Mouse (Mus musculus) megakaryocyte-erythroid progenitor cell, adult 5-6 weeks (primary cell): ENCODE measurements around the gene Gm43720. TPM values are rescaled to one million over a fixed set of nuclear protein-coding genes. Genes with fewer than 3 reads are reported as not detected.
A peak's percentile ranks its signal among the peaks of the same experiment; 100 is the strongest.

Source experiments
- ATAC-seq: replicated peaks from 2 replicates; pipeline ENCODE4 v1.8.0; 2016; ENCODE audit warnings: mild to moderate bottlenecking, inconsistent platforms; ENCODE audit not compliant: severe bottlenecking, poor library complexity, low FRiP score, low TSS enrichment
- total RNA-seq, 2 experiments: library from RNA; stranded (forward) in 1 of 2; stranded (reverse) in 1 of 2; fragments of 200-1000, 215-1000 nt in 1 of 2; fragments of >200 nt in 1 of 2; fragmentation: Nextera tagmentation in 1 of 2; gene quantifications; 2 replicates each; pipeline ENCODE4 v1.2.3; 2014 to 2017

Gene Gm43720
- total RNA-seq (2014; fragmentation: Nextera tagmentation) (not detected in 2 replicates), total RNA-seq (2017) (not detected in 2 replicates)

DNA sequence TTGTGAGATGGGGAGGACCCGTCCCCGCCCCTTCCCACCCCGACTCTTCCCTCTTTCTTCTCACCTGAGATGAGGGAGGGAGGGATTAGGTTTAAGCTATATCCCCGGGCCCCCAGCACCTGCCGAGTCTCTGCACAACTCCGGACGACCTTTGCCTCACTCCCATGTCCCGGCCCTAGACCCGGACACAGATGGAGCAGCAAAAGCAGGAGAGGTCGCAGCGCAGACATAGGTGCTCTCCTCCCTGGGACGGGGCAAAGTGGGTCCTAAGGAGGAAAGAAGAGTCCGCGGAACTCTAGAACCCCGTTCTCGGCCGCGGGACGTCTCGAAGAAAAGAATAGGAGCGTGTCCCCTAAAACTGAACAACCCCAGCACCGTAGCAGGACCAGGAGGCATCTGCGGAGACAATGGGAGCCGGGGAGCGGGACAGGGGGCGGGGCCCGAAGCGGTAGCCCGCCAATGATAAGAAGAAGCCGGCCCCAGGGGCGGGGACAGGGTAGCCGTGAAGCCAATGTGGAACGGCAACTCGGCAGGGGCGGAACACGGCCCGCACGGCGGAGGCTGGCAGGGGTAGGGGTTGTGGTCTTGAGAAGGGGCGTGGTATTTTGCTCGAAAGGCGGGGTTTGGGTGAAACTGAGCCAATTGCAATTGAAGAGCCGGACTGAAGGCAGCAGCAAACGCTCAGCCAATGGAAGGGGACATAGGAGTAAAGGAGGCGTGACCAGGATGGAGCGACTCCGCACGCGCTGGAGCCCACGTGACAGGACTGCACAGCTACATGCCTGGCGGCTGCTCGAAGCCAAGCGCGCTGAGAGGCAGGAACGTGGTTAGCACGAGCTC lies at the start of gene Gm43720, which contains the start of the genes Gpc2 and Stag3:
Gene Gm43720, minus strand, starts transcription at position 374 of the 840 bp plus-strand sequence.
Gene Gpc2, minus strand, starts transcription at position 421 of the 840 bp plus-strand sequence.
Gene Stag3, plus strand, starts transcription at position 656 of the 840 bp plus-strand sequence.
- peak; percentile 96 for ATAC-seq

DNA sequence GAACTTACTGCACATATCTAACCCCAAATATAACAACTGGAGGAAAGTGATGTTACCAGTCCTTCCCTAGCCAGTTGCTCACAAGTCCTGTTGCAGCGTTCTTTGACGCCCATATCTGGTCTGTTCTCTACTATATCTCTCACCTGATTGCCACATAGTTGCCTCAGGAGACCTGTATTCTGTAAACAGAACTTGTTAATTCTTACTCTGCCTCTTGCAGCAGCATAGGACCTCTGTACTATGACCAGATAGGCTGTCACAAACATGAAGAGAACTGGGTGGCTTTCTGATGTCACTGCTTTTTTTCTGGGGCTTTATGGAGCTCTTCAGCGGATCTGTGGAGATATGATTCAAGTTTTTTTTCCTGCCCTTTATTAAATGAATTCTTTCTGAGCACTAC lies 33.0 kb upstream of the Gm43720 start:
- ATAC-seq = no peak

DNA sequence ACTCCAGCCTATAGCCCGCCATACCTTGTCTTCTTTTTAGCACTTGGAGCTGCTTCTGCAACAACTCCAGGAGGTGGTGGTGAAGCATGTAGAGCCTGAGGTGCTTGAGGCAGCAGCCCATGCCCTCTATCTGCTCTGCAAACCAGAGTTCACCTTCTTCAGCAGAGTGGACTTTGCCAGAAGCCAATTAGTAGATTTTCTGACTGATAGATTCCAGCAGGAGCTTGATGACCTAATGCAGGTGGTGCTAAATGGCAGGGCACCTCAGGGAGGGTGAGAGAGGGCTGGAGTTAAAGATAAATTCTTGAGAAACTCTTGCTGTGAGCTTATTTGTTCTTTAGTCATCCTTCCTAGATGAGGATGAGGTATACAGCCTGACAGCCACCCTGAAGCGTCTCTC lies 19.9 kb upstream of the Gm43720 start:
- ATAC-seq = no peak

DNA sequence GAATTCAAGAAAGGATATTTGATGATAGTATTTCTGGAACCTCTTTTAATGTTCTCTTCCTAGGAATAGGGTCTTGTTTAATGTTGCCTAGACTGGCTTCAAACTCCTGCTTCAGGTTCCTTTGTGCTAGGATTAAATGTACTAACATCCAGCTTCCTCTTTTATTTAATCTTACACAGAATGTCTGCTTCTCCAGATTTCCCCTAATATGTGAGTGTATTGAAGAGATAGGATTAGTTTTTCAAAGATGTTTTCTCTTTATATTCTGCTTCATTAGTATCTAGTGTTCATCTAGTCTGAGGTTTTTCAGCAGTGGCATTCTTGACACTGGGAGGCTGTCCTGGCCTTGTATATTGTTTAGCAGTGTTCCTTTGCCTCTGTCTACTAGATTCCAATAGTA lies 14.4 kb upstream of the Gm43720 start:
- no peak for ATAC-seq

DNA sequence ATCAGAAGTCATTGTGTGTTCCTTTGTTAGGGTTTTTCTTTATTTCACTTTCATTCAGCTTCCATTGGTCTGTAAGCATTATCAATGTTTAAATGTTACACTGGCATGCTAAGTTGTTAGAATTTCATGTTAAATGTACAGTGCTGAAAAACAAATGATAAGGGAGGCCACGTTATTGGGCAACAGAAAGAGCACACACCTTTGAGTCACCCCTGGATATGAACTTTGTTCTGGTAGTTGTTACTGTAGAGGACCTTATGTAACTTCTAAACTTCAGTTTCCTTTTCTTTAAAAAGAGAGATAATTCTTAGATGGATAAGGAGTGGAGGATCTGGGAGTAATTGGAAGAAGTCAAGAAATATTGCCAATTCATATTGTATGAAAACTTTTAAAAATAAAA lies 11.9 kb upstream of the Gm43720 start:
- no peak for ATAC-seq

DNA sequence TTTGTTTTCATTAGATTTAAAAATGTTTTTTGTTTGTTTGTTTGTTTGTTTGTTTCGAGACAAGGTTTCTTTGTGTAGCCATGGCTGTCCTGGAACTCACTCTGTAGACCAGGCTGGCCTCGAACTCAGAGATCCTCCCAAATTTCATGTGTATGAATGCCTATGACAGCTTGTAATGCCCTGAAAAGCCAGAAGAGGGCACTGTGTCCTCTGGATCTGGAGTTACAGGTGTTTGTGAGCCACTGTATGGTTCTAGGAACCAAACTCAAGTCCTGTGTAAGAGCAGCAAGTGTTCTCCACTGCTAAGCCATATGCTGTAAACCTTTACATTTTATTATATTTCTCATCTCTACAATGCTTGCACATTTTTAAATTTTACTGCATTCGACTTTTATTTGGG lies 8.1 kb upstream of the Gm43720 start:
- ATAC-seq = no peak

DNA sequence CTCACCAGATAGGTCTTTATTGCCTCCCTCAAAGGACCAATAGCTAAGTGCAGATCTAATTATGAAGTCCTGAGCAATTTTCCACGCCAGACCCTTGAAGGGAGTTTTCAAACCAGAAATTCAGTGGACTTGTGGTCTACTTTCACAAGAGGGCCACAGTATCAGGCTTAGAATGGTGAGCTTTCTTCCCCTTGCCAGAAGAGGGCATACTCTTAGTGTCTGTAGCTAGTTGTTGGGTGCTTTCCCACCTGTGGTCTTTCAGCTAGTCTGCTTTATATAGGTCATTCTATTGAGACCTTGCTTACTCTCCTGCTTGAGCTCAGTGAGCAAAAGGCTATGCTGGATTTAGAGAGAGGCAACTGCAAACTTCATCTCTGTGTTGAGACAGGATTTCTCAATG lies 3.8 kb upstream of the Gm43720 start:
- no peak for ATAC-seq

DNA sequence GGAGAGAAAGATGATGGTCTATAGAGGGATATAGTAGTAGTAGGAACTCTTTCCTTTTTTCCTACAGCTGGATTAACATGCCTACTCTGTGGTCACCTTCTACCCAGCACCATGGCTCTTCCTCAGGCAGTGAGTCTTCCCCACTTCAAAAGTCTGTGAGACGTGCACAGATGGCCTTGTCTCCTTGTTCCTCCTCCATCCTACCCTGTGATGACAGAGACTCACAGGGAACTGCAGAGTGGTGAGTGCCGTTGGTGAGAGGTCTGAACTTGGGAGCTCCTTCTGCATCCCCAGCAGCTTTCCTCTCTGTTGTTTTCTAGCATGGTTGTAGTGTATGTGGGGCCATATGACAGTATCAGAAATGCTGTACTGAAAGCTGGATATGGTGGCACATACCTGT lies 2.0 kb upstream of the Gm43720 start:
- no peak for ATAC-seq

DNA sequence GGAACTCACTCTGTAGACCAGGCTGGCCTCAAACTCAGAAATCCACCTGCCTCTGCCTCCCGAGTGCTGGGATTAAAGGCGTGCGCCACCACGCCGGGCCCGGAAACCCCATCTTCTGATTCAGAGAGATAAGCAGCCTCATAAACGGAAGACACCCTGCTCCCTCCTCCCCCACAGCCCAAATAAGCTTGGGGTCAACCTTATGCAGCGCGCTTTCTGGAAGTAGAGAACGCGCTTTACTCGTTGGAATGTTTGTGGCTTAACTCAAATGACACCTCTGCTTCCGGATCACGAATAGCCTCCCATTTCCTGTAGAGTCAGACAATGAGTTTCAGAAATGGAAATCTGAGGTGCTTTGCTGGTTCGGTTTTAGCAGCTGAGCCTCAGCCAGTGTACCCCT lies 1.1 kb upstream of the Gm43720 start:
- ATAC-seq = no peak

DNA sequence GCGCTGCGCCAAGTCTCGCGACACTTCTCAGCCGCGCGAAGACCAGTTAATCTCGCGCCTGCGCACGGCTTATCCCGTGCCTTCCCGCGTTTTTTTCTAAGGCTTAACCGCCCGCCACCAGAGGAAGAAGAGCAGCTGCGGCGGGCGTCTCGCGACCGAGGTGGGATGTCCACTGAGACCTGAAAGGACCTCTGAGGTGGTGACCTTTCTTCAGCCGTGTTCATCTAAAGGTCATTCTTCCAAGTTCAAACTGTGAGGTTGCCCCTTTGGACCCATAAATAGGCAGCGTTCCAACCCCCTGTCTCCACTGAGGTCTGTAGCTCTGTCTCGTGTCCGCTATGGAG lies 639 bp upstream of the Gm43720 start:
- no peak for ATAC-seq

DNA sequence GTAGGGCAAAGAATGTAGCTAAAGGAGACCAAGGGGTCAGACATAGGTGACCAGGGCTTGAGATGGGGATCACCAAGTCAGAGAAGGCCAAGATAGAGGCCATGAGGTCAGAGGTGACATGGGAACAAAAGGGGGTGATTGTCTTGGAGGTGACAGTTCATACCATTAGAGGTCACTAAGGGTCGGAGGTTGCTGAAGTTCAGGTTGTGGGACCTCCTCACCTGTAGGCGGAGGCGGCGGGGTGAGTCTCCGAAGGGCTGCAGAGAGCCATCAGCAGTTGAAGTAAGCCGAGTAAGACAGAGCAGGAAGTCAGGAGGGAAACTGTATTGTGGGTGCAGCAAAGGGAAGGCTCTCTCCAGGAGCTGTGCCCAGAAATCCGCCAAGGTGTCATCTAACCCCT lies 1.8 kb downstream of the Gm43720 start:
- no peak for ATAC-seq

DNA sequence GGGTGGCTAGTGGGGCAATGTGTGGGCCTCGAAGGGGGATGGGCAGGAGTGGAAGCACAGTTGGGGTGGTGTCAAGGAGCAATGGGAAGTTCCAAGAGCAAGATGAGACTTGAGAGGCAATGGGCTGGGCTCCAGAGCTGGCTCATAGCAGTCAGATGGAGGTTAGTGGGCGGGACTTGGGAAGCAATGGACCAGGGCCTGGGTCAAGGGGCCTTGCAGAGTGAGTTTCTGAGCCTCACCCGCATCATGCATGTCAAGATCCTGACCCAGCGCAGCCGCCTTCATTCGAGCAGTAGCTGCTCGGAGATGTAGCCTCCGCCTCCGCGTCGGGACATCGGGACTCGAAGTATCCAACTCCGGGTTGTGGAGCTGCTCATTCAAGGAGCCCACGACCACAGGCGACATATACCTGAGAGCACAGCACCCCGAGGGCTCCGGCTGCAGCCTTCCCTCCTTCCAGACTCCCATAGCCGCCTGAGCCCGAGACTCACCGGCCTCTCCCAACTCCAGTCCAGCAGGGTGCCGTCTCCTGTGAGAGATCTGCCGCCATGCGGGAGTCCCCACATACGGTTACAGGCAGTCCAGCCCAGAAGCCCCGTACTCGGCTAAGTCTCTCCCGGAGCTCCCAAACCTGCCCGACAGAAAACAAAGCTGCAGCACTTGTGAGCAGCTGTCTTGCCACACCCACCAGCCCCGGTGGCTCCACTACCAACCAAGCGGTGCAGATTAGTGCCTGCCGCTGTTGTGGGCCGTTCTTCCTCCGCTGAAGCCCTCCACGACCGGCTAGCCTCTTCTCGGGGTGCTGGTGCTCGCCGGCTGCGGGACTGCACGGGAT lies 4.3 kb downstream of the Gm43720 start:
- no peak for ATAC-seq

DNA sequence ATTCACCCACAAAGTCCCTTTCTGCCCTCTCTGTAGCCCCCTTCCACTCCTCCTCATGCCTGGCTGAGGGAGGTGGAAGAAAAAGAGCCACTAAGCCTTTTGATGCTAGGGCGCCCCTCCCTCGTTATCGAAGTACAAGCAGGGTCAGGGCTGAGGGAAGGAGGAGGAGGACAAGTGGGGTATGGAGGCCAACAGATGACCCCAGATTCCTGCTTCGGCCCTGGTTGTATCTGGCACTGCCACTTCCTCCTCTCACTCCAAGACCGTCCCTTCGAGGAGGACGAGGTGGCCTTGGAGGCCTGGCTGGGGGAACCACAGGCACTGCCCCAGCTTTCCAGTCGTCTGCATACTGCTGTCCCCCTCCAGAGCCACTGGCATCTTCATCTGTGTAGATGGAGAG lies 5.6 kb downstream of the Gm43720 start:
- no peak for ATAC-seq

DNA sequence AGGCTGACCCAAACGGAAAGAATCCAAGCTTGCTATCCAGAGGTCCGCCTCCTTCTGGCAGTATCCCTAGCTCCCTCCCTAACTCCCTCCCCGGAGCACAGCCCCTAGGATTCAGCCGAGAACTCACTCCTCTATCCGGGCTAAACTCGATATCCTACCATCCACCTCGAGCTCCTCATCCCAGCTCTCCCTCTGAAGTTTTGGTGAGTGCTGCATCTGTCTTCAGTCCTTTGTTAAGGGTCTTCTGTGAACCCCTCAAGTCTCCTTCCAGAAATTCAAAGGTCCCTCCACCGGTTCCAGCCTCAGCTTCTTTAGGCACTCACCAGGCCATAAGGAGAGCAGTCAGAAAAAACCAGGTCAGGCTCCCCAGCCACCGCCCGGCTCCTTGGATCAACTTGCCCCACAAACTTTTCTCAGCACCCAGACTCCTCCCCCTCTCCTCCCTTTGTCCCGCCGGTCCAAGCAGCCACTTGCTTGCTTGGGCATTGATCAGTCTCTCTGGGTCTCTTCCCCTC lies 7.3 kb downstream of the Gm43720 start, which contains the start of gene Gal3st4:
Gene Gal3st4, minus strand, starts transcription at position 432 of the 515 bp plus-strand sequence.
- no peak for ATAC-seq

DNA sequence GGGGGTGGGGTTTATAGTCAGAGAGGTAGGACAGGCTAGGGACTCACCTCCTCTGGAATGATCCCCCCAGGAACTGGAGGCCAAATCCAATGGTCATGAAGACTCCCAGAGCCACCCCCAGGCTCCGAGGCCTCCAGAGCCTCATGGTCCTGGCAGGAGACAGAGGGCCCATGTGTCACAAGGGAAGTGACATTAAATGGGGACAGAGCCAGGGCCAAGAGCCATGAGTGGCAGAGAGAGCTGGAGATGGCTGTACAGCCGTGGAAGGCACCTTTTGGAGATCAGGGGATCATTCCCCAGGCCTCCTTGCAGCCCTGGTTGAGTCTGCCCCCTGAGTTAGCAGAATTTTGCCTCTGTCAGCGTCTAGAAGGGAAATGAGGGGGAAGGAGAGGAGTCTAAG lies 8.5 kb downstream of the Gm43720 start:
- ATAC-seq = no peak

DNA sequence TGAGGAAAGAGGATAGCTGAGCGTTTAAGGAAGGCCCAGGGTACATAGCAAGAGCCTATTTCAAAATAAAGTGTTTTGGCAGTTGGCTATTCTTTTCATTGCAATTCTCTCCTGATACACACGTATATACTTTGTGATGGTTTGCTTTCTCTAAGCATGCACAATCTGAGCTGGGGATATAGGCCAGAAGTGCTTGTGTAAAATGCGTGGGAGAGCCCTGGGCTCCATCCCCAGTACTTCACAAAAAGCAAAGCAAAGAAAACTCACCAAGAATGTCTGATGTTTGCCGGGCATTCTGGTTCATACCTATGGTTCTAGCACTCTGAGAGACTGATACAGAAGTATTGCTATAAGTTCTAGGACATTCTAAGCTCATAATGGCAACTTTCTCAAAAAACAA lies 10.8 kb downstream of the Gm43720 start:
- ATAC-seq = no peak

DNA sequence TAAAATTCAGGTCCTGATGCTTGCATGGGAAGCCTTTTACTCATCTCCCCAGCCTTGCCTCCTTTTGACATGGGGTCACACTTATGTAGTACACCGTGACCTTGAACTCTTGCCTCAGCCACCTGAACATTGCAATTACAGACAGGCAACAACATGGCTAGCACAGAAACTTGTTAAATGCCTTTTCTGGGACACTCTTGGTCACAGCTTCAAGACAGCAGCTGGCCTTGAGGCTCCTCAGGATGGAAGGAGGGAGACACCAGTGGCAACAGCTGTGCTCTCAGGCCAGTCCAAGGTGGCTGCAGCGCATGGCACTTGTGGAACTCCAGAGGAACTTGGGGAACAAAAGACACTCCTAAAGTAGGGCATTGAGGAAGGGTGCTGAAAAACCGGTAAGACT lies 12.6 kb downstream of the Gm43720 start:
- ATAC-seq = no peak

DNA sequence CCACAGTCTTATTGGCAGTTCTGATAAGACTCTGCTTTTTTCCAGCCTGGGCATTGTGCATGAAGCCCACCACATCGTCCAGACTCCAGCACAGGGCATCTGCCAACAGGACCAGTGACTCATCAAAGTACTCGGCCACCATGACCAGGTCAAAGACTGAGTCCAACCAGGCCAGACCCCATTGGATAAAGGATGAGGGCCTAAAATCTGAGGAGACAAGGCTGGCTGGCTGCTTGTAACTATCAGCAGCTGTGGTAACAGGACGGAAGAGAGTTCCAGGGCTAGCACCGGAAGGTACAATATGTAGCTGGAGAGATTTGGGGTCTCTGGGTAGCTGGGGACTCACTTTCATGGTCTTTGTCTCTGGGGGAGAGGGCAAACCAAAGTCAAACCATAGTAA lies 14.0 kb downstream of the Gm43720 start:
- ATAC-seq = no peak

DNA sequence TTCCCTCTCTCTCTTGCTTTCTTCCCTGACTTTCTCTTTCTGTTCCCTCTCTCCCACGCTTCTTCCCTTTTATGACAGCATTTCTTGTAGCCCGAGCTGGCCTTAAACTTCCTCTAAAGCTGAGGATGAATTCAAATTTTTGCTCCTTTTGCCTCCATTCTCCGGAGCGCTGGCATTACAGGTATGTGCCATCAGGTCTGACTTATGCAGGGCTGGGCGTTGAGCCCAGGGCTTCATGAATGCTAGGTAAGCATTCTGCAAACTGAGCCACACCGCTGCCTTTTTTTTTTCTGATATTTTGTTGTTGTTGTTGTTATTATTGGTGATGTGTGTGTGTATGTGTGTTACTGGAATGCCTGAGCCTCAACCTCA lies 15.6 kb downstream of the Gm43720 start:
- ATAC-seq = no peak
